Mouse (Mus musculus) G1E (cell line): ENCODE measurements at regions not wholly inside any gene's neighbourhood (a gene's known extent, or its start where the extent isn't known, plus 50 kb on each side); places are given as distances from the start of the nearest gene placed in this dataset.

Source experiments
- CTCF ChIP-seq: IDR thresholded peaks from 2 replicates; pipeline ENCODE4 v1.5.1; 2012; ENCODE audit warnings: low read depth, low read length, inconsistent platforms, mixed read lengths
- GATA2 ChIP-seq: IDR thresholded peaks from 2 replicates; pipeline ENCODE4 v1.6.1; 2012; ENCODE audit warnings: low read depth, low read length, inconsistent platforms, borderline replicate concordance
- POLR2AphosphoS5 ChIP-seq: IDR thresholded peaks from 2 replicates; pipeline ENCODE4 v1.6.1; 2012; ENCODE audit warnings: low read depth, low read length, inconsistent platforms; ENCODE audit not compliant: insufficient replicate concordance

GRCm38 (mm10) chr11:31724506-31724905, 52.8 kb upstream of the Bod1 start:
- no peak for TF ChIP-seq CTCF
- no peak for TF ChIP-seq GATA2
- TF ChIP-seq POLR2AphosphoS5, result no peak
